Mouse (Mus musculus) right cerebral cortex, adult 18-20 months (tissue): ENCODE data around the gene Ctla4.
A peak's percentile ranks its signal among the peaks of the same experiment; 100 is the strongest.

Experiments
- DNase-seq: peaks from one replicate; pipeline ENCODE4 v3.0.0; 2022; ENCODE audit warnings: mixed read lengths

The Ctla4 gene

DNA sequence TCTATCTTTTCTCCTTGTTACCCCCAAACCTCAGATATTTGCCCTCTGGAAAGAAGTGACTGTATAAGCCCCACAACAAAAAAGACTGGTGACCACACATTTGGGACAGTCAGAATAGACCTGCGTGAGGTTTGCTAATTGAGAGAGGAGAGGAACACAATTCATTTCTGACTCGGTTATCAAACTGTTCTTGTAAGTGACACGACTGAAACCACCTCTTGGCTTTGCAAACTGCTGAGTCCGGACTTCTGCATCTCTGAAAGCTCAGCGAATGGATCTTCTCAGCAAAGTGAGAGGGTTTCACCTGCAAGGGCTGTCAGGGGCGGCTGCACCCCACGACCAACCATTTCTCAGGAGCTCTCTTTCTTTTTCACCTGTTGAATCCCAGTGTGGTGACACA lies 43.6 kb downstream of the Ctla4 start:
- DNase-seq = no peak

DNA sequence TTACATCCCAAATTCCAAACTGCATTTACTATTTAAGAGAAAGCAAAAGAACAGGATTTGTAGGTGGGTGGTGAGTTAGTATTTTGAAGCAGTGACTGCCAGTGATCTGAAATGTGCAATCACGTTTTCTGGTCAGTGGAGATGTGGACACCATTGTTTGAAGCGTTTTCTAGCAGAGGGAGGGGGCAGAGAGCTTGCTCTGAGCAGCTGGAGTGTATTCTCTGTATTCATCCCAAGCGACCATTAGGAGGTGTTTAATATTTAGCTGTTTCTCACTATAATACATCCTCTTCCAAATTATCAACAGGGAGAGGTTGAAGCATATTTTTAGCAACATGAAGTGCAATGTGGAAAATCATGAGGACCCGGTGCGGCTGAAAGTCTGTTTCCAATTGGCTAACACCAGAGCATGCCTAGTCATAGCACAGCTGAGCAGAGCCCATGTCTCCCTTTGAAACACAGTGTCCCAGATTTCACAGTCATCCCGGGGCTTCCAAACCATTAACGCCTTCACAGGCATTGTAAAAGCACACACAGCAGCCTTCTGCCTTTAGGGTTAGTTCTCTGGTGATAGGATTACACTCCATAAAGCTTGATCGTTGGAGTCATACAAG lies 49.3 kb downstream of the Ctla4 start:
- DNase-seq = peak; percentile 24

GRCm38 (mm10) chr1:60936963-60937711 lies 50.3 kb downstream of the Ctla4 start:
- DNase-seq = no peak

DNA sequence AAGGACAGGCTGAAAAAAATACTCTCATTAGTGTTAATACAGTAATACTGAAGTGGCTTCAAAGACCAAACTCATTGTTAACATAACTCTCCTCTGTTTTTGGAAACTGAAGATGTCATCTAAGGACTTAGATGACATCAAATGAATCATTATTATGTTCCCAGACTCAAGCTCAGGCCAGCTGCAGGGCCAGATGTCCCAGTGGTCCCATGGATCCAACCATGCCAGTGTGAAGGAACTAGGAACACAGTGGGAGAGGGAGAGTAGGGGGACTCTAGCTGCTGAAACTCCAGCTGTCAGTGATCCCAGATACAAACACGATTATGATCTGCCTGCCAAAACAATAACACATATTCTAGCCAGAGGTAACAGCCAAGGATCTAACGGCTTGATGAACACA lies 51.5 kb downstream of the Ctla4 start:
- DNase-seq = no peak

- DNase-seq = no peak
Measured at GRCm38 (mm10) chr1:60938974-60939373, 52.2 kb downstream of the Ctla4 start.

DNA sequence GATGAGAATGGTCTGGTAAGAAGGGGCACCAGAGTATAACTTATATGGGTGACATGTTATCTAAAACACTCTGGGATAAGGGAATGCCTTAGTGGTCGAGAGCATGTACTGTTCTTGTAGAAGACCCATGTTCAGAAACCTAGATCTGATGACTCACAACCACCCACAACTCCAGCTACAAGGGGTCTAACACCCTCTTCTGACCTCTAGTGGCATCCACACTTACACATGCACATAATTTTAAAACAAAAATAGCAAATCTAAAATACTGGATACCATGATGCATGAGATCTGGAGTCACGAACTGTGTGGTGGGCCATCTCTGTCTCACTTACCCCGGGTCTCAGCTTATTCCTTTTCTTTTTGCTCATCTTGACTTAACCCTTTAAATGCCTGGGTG lies 53.2 kb downstream of the Ctla4 start:
- no peak for DNase-seq

DNA sequence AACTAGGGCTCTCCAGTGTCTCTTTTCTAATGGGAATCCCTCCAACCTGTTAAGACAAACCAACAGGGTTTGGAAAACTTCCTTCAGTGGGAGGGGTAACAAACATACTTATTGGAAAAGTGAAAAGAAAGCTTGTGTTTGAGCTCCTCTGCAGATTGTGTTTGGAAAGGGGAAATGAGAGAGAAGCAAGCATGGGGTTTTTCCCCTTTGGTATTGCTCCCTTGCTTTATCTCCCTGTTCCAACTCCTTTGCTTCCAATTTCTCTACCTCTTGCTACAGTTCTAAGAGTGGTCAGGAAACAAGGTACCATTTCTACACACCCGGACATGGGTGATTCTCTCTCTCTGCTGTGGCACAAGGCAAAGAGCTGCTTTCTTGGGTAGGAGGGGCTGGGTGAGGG lies 53.8 kb downstream of the Ctla4 start:
- DNase-seq = no peak

- no peak for DNase-seq
Measured at GRCm38 (mm10) chr1:60941056-60942048, 54.6 kb downstream of the Ctla4 start.

DNA sequence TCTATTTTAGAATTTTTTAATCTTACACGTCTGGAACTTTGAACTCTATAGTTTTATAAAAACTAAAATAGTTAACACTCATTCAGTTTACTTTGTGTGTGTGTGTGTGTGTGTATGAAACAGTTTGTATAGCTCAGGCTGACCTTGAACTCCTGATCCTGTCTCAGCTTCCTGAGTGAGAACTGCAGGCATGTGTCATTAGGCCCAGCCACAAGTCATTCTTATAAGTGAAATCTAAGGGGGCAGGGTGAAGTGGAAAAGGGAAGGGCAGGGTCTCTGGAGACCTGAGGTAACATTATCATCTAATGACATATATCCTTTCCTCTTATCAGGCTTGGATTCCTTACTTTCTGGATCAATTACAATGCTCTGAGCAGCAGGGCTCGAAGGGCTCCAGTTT lies 56.1 kb downstream of the Ctla4 start:
- DNase-seq = no peak

GRCm38 (mm10) chr1:60945633-60946401 lies 59.0 kb downstream of the Ctla4 start:
- no peak for DNase-seq

DNA sequence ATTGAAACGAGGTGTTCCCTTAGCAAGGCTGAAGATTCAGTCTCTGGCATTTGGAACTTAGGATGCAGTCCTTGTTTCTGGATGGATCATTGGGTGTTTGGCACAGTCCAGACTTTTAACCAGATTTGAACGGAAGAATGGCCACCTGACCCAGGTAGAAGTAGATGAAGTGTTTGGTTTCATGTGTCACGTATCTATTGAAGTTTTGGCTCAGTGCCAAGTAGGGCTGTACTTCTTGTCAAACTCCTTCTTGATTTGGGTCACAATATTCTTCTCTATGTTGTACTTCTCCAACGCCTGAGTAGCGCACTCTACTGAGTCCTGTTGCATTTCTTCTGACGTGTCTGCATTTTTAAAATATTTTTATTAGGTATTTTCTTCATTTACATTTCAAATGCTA lies 61.3 kb downstream of the Ctla4 start:
- no peak for DNase-seq

- no peak for DNase-seq
Measured at GRCm38 (mm10) chr1:60952958-60953357, 66.2 kb downstream of the Ctla4 start.

DNA sequence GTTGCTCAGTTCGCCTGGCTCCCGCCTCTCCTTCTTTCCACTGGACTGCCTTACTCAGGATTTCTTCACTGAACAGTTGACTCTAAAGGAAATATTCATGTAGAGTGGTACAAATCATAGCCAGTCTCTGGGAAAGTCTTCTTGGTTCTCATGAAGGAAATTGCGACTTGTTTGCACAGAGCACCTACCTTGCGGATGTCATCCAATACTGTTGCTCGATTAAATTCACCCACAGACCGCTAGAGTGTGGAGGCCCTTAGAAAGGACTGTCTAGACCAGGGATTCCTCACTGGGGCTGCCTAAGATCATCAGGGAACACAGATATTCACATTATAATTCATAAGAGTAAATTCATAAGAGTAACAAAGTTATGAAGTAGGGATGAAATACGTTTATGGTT lies 66.9 kb downstream of the Ctla4 start:
- DNase-seq = no peak

DNA sequence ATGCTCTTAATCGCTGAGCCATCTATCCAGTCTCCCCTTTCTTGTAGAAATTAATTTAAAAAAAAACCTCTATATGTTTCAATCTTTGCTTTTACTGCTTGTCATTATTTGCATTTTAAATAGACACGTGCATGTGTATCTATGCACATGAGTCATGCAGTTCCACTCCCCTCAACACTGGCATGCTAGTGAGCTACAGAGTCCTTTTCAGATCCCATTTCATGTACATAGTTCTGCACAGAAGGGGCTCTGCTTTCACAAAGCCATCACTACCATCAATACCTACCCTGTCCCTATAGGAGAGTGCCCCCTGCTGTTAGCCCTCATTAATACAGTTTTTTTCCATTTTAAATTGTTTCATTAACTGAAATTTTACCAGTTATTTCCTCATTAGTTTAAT lies 68.0 kb downstream of the Ctla4 start:
- no peak for DNase-seq

DNA sequence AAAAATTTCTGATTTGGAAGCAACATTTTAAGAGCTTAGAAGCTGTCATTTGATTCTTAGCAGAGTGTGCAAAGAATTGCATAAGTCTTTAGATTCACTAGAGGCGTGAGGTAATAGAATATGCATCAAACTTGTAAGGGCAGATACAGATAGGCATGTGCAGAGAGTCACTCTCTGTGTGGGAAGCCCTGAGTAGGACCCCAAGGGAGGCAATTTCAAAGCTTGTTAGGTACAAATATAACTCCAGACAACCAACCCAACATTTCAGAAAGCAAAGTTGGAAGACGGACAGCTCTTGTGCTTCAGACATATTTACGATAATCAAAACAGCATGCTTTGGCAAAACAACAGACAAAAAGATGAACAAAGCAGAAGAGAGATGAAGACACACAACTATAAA lies 68.4 kb downstream of the Ctla4 start:
- DNase-seq = no peak

DNA sequence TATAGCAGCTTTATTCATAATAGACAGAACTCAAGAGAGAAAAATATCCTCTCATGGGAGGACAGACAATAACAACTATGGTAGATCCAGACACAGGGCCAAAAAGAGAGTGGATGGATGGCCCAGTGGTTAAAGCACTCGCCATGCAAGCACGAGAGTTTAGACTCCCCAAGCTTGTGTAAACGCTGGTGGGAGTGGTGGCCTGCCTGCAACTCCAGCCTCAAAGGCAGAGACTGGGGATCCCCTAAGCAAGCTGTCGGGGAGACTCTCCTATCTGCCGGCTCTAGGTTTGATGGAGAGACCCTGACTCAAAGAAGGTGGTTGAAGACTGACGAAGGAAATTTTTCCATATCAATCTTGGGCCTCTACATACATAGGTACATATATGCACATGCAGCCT lies 69.4 kb downstream of the Ctla4 start:
- no peak for DNase-seq

- no peak for DNase-seq
Measured at GRCm38 (mm10) chr1:60958287-60958686, 71.5 kb downstream of the Ctla4 start.

DNA sequence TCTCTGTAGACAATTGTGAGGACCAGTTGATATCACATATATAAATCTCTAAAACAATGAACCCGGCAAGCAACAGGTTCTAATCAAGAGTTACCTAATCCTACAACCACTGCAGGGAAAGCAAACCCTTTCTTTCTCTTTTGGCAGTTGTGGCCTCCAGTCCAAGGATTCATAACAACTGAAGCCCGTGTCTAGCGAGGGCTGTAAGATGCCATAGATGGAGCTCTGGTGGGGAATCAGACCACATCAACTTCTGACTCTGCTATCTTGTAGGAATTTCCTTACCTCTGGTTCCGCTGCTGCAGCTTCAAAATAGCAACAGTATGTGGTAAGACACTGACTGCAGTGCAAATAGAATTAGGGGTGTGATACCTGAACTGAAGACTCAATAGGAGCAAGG lies 72.4 kb downstream of the Ctla4 start:
- DNase-seq = no peak

- DNase-seq = no peak
Measured at GRCm38 (mm10) chr1:60960451-60960850, 73.7 kb downstream of the Ctla4 start.

GRCm38 (mm10) chr1:60961080-60961479 lies 74.3 kb downstream of the Ctla4 start:
- DNase-seq = peak; percentile 64

DNA sequence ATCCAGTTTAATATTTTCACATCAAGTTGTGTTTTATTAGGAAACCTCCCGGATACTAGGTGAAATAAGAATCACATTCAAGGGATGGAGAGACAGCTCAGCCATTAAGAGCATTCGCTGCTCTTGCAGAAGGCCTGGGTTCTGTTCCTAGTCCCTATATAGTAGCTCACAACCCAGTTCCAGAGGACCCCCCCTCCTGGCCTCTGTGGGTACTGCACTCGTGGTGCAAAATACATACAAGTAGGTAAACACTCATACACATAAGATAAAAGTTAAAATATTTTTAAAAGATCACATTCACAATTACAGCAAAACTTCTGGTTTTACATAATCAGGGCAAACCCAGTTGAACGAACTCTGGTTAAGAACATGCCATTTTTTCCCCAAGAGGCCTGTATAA lies 75.3 kb downstream of the Ctla4 start:
- no peak for DNase-seq
